Mouse (Mus musculus) gonadal fat pad, adult 2 months (tissue): ENCODE data around the gene Tarbp2. TPM values are rescaled to one million over a fixed set of nuclear protein-coding genes. Genes with fewer than 3 reads are reported as not detected.

ENCODE experiments used
- polyA plus RNA-seq: library from polyadenylated mRNA; depleted of rRNA; stranded (reverse); fragments of >200 nt; gene quantifications from 2 replicates; pipeline ENCODE4 v1.2.3, GENCODE M21; 2012; rRNA removed

Tarbp2 gene
- polyA plus RNA-seq, 1 experiment: 66.4 TPM

Other genes starting within 250 kb of the Tarbp2 start
- gene Gm9918, start 247.6 kb upstream of the Tarbp2 start, polyA plus RNA-seq: 0.25 and 0.27 TPM in 2 replicates
- gene Mfsd5, start 238.7 kb upstream of the Tarbp2 start, polyA plus RNA-seq: 66.9 and 89.6 TPM in 2 replicates
- 2.9 and 7.1 TPM in 2 replicates for gene Espl1, start 221.9 kb upstream of the Tarbp2 start, polyA plus RNA-seq
- 179 and 237 TPM in 2 replicates for gene Pfdn5, start 192.1 kb upstream of the Tarbp2 start, polyA plus RNA-seq
- gene Myg1, start 186.5 kb upstream of the Tarbp2 start, polyA plus RNA-seq: 52.7 and 56.4 TPM in 2 replicates
- 21.5 and 27.0 TPM in 2 replicates for gene Aaas, start 167.4 kb upstream of the Tarbp2 start, polyA plus RNA-seq
- 0.12 and 0.18 TPM in 2 replicates for gene Sp7, start 151.0 kb upstream of the Tarbp2 start, polyA plus RNA-seq
- gene Sp1, start 112.0 kb upstream of the Tarbp2 start, polyA plus RNA-seq: 17.5 and 19.9 TPM in 2 replicates
- gene Amhr2, start 72.8 kb upstream of the Tarbp2 start, polyA plus RNA-seq: 5.5 and 7.0 TPM in 2 replicates
- 121 and 141 TPM in 2 replicates for gene Prr13, start 59.2 kb upstream of the Tarbp2 start, polyA plus RNA-seq
- 357 and 485 TPM in 2 replicates for gene Pcbp2, start 47.7 kb upstream of the Tarbp2 start, polyA plus RNA-seq
- not detected in 2 replicates for gene Gm10337, start 14.5 kb upstream of the Tarbp2 start, polyA plus RNA-seq
- 15.0 and 15.6 TPM in 2 replicates for gene Map3k12, start 1.1 kb upstream of the Tarbp2 start, polyA plus RNA-seq
- gene Npff, start 6.8 kb downstream of the Tarbp2 start, polyA plus RNA-seq: 4.8 and 5.8 TPM in 2 replicates
- gene Gm28047, start 106.9 kb downstream of the Tarbp2 start, polyA plus RNA-seq: not detected in 2 replicates
- 70.4 and 84.8 TPM in 2 replicates for gene Atf7, start 107.3 kb downstream of the Tarbp2 start, polyA plus RNA-seq
- gene Atp5g2, start 154.2 kb downstream of the Tarbp2 start, polyA plus RNA-seq: 213 and 316 TPM in 2 replicates
- 63.1 and 63.9 TPM in 2 replicates for gene Calcoco1, start 204.0 kb downstream of the Tarbp2 start, polyA plus RNA-seq